In genomic region chr2:180837318-180837920, GRCm38 (mm10) we compare ENCODE assay signal across 7 mouse cellular contexts.
"Had no signal": no experiment of that assay in that cellular context is flagged by ENCODE, and none has a peak within 500 bp of the region (broad histone marks: within the 10 kb centered on the region; RNA-seq: fewer than 3 reads in every experiment).

No protein-coding gene starts in this region.

- H3K4me3 ChIP-seq: layer of hippocampus, adult 2 months; limb, embryonic 13.5 days; midbrain, embryonic 12.5 days had no signal

- H3K27ac ChIP-seq: layer of hippocampus, adult 2 months; limb, embryonic 13.5 days; liver, embryonic 14.5 days; midbrain, embryonic 12.5 days had no signal

- H3K4me2 ChIP-seq: limb, embryonic 13.5 days; midbrain, embryonic 12.5 days had no signal

- H3K9ac ChIP-seq: limb, embryonic 13.5 days; liver, embryonic 14.5 days; midbrain, embryonic 12.5 days had no signal

- DNase-seq: left cerebral cortex, postnatal 4 days; lung, adult 18-20 months; thymus, postnatal 36 days had no signal

- H3K27me3 ChIP-seq: limb, embryonic 13.5 days; midbrain, embryonic 12.5 days had no signal

- H3K4me1 ChIP-seq: limb, embryonic 13.5 days; midbrain, embryonic 12.5 days had no signal

- H3K9me3 ChIP-seq: limb, embryonic 13.5 days; midbrain, embryonic 12.5 days had no signal

- H3K36me3 ChIP-seq: limb, embryonic 13.5 days; midbrain, embryonic 12.5 days had no signal
